Mouse (Mus musculus): Measurements from ENCODE around the gene Hmgcll1. TPM values are rescaled to one million over a fixed set of nuclear protein-coding genes. Genes with fewer than 3 reads are reported as not detected.

Hmgcll1 gene
- total and polyA plus RNA-seq, 3 experiments = 0.22 TPM; not detected in 2

DNA sequence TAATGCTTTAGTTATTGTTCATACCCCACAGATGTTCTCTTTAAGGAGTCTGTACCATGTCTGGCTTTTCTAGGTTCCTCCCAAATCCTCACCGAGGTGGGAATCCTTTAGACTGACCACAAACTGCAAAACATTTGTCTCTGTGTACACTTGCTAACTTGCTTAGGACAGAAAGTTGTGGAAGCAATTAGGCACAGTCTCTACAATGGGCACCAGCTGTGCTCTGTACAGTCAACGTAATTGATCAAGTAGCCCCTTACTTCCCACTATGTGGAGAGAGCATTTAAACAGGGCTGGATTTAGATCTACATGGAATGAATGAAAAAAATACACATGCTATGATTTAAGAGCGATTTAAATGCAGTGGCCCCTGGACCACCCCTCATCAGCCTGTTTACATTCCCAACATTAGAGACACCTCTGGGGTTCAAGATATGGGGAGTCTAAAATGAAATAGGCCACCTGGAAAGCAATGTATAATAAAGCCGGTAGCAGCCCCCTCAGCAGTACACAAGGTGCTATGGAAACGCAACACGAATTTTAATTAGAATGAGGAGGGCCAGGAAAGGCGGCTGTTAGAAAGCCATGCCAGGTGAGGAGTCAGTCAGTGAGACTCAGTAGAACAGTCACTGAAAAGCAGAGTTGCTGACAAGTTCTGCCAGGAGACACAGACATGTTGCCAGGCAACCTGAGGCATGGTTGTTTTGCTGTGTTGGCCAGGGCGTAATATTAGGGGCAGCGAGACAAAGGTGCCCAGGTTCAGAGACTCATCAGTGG is 23.9 kb downstream of the Hmgcll1 start:
- H3K9me3 ChIP-seq (replicated peaks) = no peaks in the 10 kb centered on the region
- H3K36me3 ChIP-seq (replicated peaks) = no peaks in the 10 kb centered on the region
- DNase-seq (ENCODE audit: low spot score) = no peak
- TF ChIP-seq POLR2AphosphoS5 (IDR thresholded peaks at IDR 0.05; ENCODE audit: insufficient replicate concordance, low read depth, low read length) = no peak
- no peak for TF ChIP-seq GATA2 (IDR thresholded peaks at IDR 0.05; ENCODE audit: borderline replicate concordance, low read depth, low read length)
- TF ChIP-seq TAL1 (conservative IDR thresholded peaks at IDR 0.05; ENCODE audit: low read depth, low read length) = no peak
- no peak for TF ChIP-seq GATA1 (IDR thresholded peaks at IDR 0.05; ENCODE audit: borderline replicate concordance, low read length)
- H3K27me3 ChIP-seq (ENCODE audit: insufficient read depth, low read length) = no peaks in the 10 kb centered on the region; the same call in 1 of the 2 replicates
- no peaks in the 10 kb centered on the region; the same call in 1 of the 2 replicates for H3K4me1 ChIP-seq (ENCODE audit: insufficient read depth, low read depth, low read length)
- H3K4me3 ChIP-seq (ENCODE audit: low read depth, low read length) = no peak overlapping the region
- no peak for ATAC-seq (ENCODE audit: extremely low read depth, insufficient number of reproducible peaks, low FRiP score, poor library complexity, severe bottlenecking)

DNA sequence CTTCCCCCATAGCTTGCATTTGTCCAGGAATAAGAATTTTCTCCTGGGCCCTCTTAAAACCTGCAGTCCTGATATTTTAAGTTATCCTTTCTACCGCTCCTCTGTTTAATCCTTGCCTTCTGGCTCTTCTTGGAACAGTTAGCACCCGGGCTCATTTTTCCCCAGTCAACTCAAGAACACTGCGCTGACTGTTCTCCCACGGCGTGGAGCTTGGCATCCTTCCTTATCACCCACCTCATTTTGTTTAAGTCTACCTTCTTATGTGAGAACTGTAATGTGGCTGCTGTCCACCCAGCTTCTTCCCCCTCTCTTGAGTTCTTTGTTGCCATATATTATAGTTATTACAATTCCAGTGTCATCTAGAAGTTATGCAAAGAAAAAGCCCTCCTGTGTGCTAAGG is 25.1 kb downstream of the Hmgcll1 start:
- DNase-seq (ENCODE audit: low spot score) (no peak), ATAC-seq (ENCODE audit: extremely low read depth, insufficient number of reproducible peaks, low FRiP score, poor library complexity, severe bottlenecking) (no peak)
- TF ChIP-seq TAL1 (conservative IDR thresholded peaks at IDR 0.05; ENCODE audit: low read depth, low read length) (no peak), GATA2 (IDR thresholded peaks at IDR 0.05; ENCODE audit: borderline replicate concordance, low read depth, low read length) (no peak)
- Histone ChIP-seq H3K36me3 (replicated peaks) (no peaks in the 10 kb centered on the region), H3K4me3 (ENCODE audit: low read depth, low read length) (no peak overlapping the region), H3K9me3 (replicated peaks) (no peaks in the 10 kb centered on the region), H3K27me3 (ENCODE audit: insufficient read depth, low read length) (no peaks in the 10 kb centered on the region; the same call in 1 of the 2 replicates), H3K4me1 (ENCODE audit: insufficient read depth, low read depth, low read length) (no peaks in the 10 kb centered on the region; the same call in 1 of the 2 replicates)

DNA sequence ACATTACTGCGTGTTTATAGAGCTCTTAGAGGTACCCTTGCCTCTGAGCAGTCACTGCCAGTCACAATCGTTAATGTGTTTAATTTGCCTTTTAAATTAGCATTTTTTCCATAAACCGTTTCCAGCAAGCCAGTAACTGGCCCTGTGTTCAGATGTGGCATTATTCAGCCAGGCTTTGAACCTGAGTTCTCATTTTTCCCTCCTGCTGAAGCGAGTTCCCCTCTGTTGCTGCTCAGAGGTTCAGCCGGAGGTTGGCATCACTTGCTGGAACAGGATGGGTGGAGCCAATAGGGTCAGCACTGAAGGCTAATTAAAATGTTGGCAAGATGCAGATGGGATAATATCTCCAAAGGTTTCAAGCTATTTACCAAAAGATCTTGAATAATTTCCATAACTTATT is 28.7 kb downstream of the Hmgcll1 start:
- DNase-seq (ENCODE audit: low spot score) = no peak
- no peak overlapping the region for H3K4me3 ChIP-seq (ENCODE audit: low read depth, low read length)
- H3K27me3 ChIP-seq (ENCODE audit: insufficient read depth, low read length) = no peaks in the 10 kb centered on the region; the same call in 1 of the 2 replicates
- ATAC-seq (ENCODE audit: extremely low read depth, insufficient number of reproducible peaks, low FRiP score, poor library complexity, severe bottlenecking) = no peak
- TF ChIP-seq TAL1 (conservative IDR thresholded peaks at IDR 0.05; ENCODE audit: low read depth, low read length) (no peak), GATA1 (IDR thresholded peaks at IDR 0.05; ENCODE audit: borderline replicate concordance, low read length) (no peak), POLR2AphosphoS5 (IDR thresholded peaks at IDR 0.05; ENCODE audit: insufficient replicate concordance, low read depth, low read length) (no peak)
- H3K9me3 ChIP-seq (replicated peaks) = no peaks in the 10 kb centered on the region
- no peaks in the 10 kb centered on the region for H3K36me3 ChIP-seq (replicated peaks)
- no peaks in the 10 kb centered on the region; the same call in 1 of the 2 replicates for H3K4me1 ChIP-seq (ENCODE audit: insufficient read depth, low read depth, low read length)

GRCm38 (mm10) chr9:76060935-76061334 is 46.3 kb downstream of the Hmgcll1 start:
- no peaks in the 10 kb centered on the region for H3K9me3 ChIP-seq (replicated peaks)
- DNase-seq (ENCODE audit: low spot score) (no peak), ATAC-seq (ENCODE audit: extremely low read depth, insufficient number of reproducible peaks, low FRiP score, poor library complexity, severe bottlenecking) (no peak)
- H3K4me1 ChIP-seq (ENCODE audit: insufficient read depth, low read depth, low read length) = peaks cover 5% of the 10 kb centered on the region; the same call in 1 of the 2 replicates
- no peaks in the 10 kb centered on the region for H3K36me3 ChIP-seq (replicated peaks)
- H3K4me3 ChIP-seq (ENCODE audit: low read depth, low read length) = no peak overlapping the region
- no peaks in the 10 kb centered on the region for H3K27me3 ChIP-seq (ENCODE audit: insufficient read depth, low read length)
- TF ChIP-seq POLR2AphosphoS5 (IDR thresholded peaks at IDR 0.05; ENCODE audit: insufficient replicate concordance, low read depth, low read length) (no peak), GATA2 (IDR thresholded peaks at IDR 0.05; ENCODE audit: borderline replicate concordance, low read depth, low read length) (no peak), GATA1 (IDR thresholded peaks at IDR 0.05; ENCODE audit: borderline replicate concordance, low read length) (no peak), CTCF (IDR thresholded peaks at IDR 0.05; ENCODE audit: low read depth, low read length) (no peak), TAL1 (conservative IDR thresholded peaks at IDR 0.05; ENCODE audit: low read depth, low read length) (no peak)

DNA sequence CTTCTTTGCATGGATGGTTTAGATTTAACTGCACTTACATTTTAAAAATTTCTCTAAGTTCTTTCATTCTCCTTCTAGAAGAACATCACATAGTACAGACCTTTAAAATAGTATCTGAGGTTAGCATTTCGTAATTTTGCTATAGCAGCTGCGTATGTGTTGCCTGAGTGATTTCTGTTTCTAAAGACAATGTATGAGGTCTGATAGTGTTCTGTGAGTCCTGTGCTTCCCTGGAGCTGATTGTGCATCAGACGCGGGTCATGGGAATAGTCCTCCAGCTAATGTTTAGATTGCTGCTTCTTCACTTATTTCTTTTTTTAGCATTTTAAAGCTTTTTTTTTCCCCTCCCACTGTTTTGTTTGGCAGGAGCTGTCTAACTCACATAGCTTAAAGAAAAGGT is 46.8 kb downstream of the Hmgcll1 start:
- ATAC-seq (ENCODE audit: extremely low read depth, insufficient number of reproducible peaks, low FRiP score, poor library complexity, severe bottlenecking) = no peak

GRCm38 (mm10) chr9:76064164-76064563 is 49.5 kb downstream of the Hmgcll1 start:
- DNase-seq (ENCODE audit: low spot score) = no peak
- no peak for ATAC-seq (ENCODE audit: extremely low read depth, insufficient number of reproducible peaks, low FRiP score, poor library complexity, severe bottlenecking)
- H3K4me1 ChIP-seq (ENCODE audit: insufficient read depth, low read depth, low read length) = peaks cover 5% of the 10 kb centered on the region; the same call in 1 of the 2 replicates
- TF ChIP-seq GATA1 (IDR thresholded peaks at IDR 0.05; ENCODE audit: borderline replicate concordance, low read length) (no peak), POLR2AphosphoS5 (IDR thresholded peaks at IDR 0.05; ENCODE audit: insufficient replicate concordance, low read depth, low read length) (no peak), GATA2 (IDR thresholded peaks at IDR 0.05; ENCODE audit: borderline replicate concordance, low read depth, low read length) (no peak), TAL1 (conservative IDR thresholded peaks at IDR 0.05; ENCODE audit: low read depth, low read length) (no peak), CTCF (IDR thresholded peaks at IDR 0.05; ENCODE audit: low read depth, low read length) (no peak)
- H3K36me3 ChIP-seq (replicated peaks) = no peaks in the 10 kb centered on the region
- H3K4me3 ChIP-seq (ENCODE audit: low read depth, low read length) = no peak overlapping the region
- no peaks in the 10 kb centered on the region for H3K9me3 ChIP-seq (replicated peaks)
- no peaks in the 10 kb centered on the region for H3K27me3 ChIP-seq (ENCODE audit: insufficient read depth, low read length)

More for the DNA sequence above, 46.8 kb downstream of the Hmgcll1 start:
- Histone ChIP-seq H3K36me3 (replicated peaks) (no peaks in the 10 kb centered on the region), H3K4me3 (ENCODE audit: low read depth, low read length) (no peak overlapping the region), H3K9me3 (replicated peaks) (no peaks in the 10 kb centered on the region), H3K4me1 (ENCODE audit: insufficient read depth, low read depth, low read length) (peaks cover 5% of the 10 kb centered on the region; the same call in 1 of the 2 replicates), H3K27me3 (ENCODE audit: insufficient read depth, low read length) (no peaks in the 10 kb centered on the region)
- TF ChIP-seq GATA2 (IDR thresholded peaks at IDR 0.05; ENCODE audit: borderline replicate concordance, low read depth, low read length) (no peak), CTCF (IDR thresholded peaks at IDR 0.05; ENCODE audit: low read depth, low read length) (no peak), TAL1 (conservative IDR thresholded peaks at IDR 0.05; ENCODE audit: low read depth, low read length) (no peak), POLR2AphosphoS5 (IDR thresholded peaks at IDR 0.05; ENCODE audit: insufficient replicate concordance, low read depth, low read length) (no peak), GATA1 (IDR thresholded peaks at IDR 0.05; ENCODE audit: borderline replicate concordance, low read length) (no peak)
- DNase-seq (ENCODE audit: low spot score) = no peak

All from G1E (cell line).